Mouse (Mus musculus) brain, embryonic 14.5 days (tissue): ENCODE results near the gene Camsap3.

Experiments
- CTCF ChIP-seq: fragments of 200-500 bp; IDR thresholded peaks from 2 replicates; pipeline ENCODE4 v1.5.1; 2012; ENCODE audit warnings: inconsistent platforms, mild to moderate bottlenecking, moderate library complexity, borderline replicate concordance; ENCODE audit not compliant: insufficient read depth, insufficient read length; ENCODE audit errors: extremely low read depth
- POLR2A ChIP-seq: fragments of 200-500 bp; IDR thresholded peaks from 2 replicates; pipeline ENCODE4 v1.6.1; 2012; ENCODE audit warnings: mild to moderate bottlenecking, inconsistent platforms, borderline replicate concordance; ENCODE audit not compliant: poor library complexity, insufficient read depth, insufficient read length, severe bottlenecking; ENCODE audit errors: extremely low read depth

GRCm38 (mm10) chr8:3655526-3655925 is 68.4 kb downstream of the Camsap3 start, which contains the start of gene Retn:
- TF ChIP-seq POLR2A, result no peak
- no peak for TF ChIP-seq CTCF
